Mouse (Mus musculus) induced T-regulatory cell, adult 2 months (primary cell): ENCODE measurements at regions not wholly inside any gene's neighbourhood (a gene's known extent, or its start where the extent isn't known, plus 50 kb on each side); places are given as distances from the start of the nearest gene placed in this dataset.

Experiments
- DNase-seq: peaks from one replicate; pipeline ENCODE4 v3.0.0-alpha.2; 2012; ENCODE audit warnings: low read depth

DNA sequence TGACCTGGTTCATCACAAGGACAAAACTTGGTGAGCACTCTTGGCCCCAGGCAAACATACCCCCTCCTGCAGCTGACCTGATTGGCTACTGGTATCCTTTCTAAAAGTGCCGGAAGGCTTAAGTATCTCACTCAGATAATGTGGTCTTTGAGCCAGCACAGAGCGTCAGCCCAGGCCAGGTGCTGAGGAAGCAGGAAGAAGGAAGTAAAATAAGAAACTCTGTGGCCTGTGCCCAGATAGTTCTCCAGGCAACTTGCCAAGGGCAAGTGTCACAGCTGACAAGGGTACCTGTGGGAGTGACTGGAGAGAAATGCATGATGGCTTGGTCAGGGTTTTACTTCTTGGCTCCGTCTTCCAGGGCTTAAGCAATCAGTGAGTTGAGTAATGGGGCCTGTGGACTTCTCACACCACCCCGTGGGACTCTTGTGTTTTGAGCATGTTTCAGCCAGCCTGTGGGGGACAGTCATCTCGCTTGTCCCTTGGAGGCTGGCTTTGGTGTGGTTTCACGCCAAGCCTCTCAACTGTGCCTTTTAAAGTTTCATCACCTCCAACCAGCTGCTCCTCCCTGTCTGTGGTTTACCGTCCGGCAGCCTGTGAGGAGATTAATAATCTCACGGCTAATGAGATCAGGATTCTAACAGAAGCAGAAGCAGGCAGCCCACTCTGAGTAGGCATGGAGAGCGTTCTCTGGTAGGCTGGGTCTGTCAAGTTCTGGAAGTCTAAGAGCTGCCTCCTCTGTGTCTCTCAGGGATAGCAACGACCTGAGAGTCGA lies 356.8 kb downstream of the Agtpbp1 start:
- DNase-seq: no peak

DNA sequence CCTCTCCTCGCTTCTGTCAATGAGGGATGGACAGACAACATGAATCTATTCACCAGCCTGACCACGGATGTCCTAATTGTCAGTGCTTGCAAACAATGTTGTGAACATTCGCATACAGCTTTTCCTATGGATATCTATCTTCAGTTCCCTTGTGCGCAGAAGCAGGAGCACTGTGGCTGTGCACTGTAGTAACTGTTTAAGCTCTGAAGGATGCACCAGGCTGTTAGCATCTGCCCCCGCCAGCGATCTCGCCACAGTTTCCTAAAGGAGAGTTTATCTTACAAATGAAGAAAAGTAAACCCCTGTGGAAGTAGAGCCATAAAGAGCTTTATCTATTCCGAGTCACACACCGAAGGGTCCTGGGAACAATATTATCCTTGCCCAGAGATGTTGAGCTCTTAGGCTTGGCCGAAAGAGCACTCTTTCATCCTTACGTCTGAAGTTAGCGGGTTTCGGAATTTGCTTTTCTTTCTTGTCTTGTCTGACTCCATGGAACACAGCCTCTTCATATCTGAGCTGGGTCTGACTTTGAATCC lies 357.4 kb downstream of the Agtpbp1 start:
- no peak for DNase-seq

DNA sequence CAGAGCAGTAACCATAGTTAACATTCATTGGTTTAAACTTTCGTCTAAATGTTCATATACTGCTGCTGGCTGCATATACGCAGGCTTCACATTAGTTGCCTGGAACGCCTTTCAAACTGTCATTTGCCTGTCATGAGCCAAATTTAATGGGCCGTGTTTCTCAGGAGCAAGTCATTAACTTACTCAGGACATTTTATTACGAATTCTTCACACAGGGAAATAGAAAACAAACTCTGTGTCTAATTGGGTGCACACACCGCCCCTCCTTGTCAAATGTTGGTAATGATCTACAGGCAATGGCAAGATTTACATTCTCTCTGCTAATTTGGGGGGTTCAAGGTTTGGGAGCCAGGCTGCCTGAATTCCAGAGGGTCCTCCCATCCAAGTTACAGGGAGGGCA lies 364.4 kb downstream of the Agtpbp1 start:
- no peak for DNase-seq

- no peak for DNase-seq
Measured at GRCm38 (mm10) chr13:59220156-59220555, 364.9 kb downstream of the Agtpbp1 start.

DNA sequence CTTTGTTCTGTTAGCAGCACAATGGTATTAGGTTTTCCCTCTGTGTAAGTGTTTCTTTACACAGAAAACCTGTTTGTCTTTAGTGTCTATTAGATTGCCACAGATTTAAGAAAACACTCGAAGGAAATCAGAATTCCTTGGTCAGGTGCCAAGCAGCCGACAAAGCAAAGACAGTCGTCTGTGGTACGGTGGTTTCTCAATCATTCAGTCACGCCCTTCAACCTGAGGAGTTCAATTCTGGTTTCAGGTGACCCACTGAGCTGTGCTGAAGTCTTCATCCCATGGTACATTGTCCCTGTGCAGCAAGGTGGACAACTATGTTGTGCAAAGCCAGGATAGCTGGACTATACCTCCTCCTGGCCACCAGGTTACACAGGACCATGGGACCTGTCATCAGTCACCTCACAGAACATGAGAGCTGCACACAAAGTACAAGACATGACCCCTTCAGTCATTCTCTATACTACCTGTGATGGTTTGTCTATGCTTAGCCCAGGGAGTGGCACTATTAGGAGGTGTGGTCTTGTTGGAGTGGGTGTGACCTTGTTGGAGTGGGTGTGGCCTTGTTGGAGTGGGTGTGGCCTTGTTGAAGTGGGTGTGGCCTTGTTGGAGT lies 368.2 kb downstream of the Agtpbp1 start:
- no peak for DNase-seq

DNA sequence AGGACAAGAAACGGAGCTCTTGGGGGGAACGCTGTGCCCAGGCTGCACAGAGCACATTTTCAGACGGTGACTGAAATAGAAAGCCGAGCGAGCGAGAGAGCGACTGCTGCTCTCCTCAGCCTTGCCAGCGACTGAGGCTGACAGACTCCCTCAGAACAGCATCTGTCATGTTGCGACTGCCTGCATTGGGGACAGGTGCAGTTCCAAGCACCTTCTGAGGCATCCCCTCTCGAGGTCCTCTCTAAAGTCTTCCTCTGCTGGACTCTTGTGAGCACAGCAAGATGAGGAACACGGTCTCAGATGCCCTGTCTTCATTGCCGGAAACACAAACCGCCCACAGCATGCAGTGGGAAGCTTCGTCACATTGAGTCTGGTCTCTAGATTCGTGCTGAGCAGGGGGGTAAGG lies 372.7 kb downstream of the Agtpbp1 start:
- DNase-seq: no peak

DNA sequence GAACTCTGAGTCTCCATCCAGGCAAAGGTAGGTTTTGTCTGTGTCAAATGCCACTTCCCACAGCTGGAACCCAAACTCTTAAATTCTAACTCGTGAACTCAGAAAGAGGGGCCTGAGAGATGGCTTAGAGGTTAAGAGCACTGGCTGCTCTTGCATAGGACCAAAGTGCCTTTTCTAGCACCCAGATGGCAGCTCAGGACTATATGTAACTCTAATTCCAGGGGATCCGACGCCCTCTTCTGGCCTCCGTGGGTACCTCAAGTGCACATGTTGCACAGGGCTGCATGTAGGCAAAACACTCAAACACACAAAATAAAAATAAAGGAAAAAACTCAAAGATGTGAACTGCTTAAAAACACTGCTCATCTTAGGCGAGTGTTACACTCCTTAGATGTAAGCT lies 374.2 kb downstream of the Agtpbp1 start:
- DNase-seq: no peak

DNA sequence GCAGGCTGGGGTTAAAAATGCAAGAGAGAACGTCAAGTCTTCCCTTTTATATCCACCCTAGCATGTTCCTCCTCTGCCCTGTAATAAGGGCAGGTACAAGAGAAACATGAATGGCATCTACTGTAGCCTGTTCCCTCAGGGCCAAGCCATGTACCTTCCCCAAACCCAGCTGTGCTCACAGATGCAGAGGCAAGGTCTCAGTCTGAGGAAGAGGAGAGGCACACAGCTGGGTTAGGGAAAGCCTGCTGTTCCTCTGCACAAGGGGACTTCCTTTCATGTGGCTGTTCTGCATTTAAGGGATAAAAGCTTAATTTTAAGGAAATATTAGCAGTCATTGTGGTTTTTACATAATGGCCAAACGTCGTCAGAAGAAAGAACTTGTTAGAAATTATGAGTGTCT lies 378.8 kb downstream of the Agtpbp1 start:
- DNase-seq: no peak

GRCm38 (mm10) chr13:59204506-59204905 lies 380.5 kb downstream of the Agtpbp1 start:
- DNase-seq: no peak

DNA sequence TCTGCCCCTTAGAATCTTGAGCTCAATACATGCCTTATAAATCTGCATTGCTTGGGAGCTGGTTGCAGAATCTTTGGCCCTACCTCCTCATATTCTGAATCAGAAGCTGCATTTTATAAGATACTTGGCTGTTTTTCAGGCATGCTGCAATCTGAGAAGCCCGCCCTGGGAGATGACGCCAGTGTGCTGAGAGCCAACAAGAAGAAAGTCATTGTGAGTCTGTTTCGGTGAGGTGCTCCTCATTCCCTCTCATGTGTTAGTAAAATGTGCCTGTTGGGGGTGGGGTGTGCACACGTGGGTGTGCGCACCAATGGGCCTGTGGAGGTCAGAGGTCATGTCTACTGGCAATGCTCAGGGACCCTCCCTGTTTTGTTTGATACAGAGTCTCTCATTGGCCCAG lies 388.7 kb downstream of the Agtpbp1 start:
- no peak for DNase-seq

DNA sequence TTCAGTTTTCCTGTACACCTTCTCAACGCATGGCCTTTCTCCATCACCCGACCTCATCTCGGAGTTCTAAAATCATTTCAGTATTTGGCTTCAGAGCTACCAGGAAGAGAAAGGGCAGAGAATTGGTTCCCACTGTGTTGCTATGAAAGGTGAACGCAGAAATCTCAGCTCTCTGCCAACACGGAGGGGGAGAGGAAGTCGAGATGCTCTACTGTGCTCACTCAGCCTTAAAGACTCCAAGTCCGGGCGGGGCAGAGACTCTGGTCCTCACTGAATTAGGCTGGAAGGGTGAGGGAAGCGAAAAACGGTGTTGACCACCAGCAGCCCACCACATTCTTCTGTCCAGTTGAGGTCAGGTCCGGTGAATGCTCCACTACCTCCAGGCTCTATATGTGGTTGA lies 382.1 kb downstream of the Ntrk2 start:
- no peak for DNase-seq
